Comparison of ENCODE assay signal across 9 mouse cellular contexts in the genomic region with DNA sequence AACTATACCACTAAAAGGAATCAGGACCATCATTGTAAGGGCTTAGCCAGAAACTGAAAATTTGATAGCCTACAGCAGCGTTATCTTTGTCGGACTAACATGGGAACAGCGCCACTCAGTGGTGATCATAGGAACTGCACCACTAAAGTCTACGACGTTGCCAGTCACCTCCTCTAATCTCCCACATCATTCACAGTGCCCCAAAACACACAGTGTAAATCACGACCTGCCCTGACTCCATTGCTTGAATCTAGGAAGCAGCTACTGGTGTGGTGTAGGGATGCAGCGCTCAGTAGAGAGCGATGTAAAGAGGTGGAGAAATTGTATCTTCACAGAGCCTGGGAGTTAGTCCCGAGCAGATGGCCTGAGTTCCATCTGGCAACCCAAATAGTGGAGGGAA. TPM values are rescaled to one million over a fixed set of nuclear protein-coding genes. Genes with fewer than 3 reads are reported as not detected.
DNase-seq lines count a peak whose midpoint lies in the region; ATAC-seq and TF ChIP-seq lines count a peak whose summit lies in the region.
"Had no signal": no experiment of that assay in that cellular context is flagged by ENCODE, and none has a peak within 500 bp of the region (broad histone marks: within the 10 kb centered on the region; RNA-seq: fewer than 3 reads in every experiment).

No protein-coding gene starts in this region.

- H3K27me3 ChIP-seq in forebrain, embryonic 15.5 days: no peaks in the 10 kb centered on the region
- no peaks in the 10 kb centered on the region for H3K27me3 ChIP-seq in hindbrain, embryonic 15.5 days

- no peak overlapping the region for H3K4me2 ChIP-seq in forebrain, embryonic 15.5 days (replicated peaks)
- H3K4me2 ChIP-seq in hindbrain, embryonic 15.5 days: no peak overlapping the region
- H3K4me2 ChIP-seq: limb, embryonic 15.5 days had no signal

- DNase-seq in ES-E14 (ENCODE audit: low read depth, low spot score): peak; percentile 62
- DNase-seq in layer of hippocampus, postnatal 25 days (ENCODE audit: extremely low spot score in 1 of 2, low spot score in 1 of 2): peak; percentile 80 to 97
- peak; percentile 85 for DNase-seq in lung, postnatal 36 days
- DNase-seq in right cerebral cortex, adult 18-20 months: peak; percentile 83
- peak; percentile 36 to 62 for DNase-seq in urinary bladder, adult 18-20 months (ENCODE audit: low spot score in 2 of 2)

- WGBS in forebrain, embryonic 15.5 days: 9% methylated on average over 9 of the region's 9 CpGs
- WGBS in hindbrain, embryonic 15.5 days: 9% methylated on average over 9 of the region's 9 CpGs

- no peak overlapping the region for H3K4me3 ChIP-seq in ES-E14 (ENCODE audit: insufficient read depth in 1 of 2, low read depth in 1 of 2, low read length in 2 of 2, poor library complexity in 1 of 2, severe bottlenecking in 1 of 2)
- no peak overlapping the region for H3K4me3 ChIP-seq in forebrain, embryonic 15.5 days
- H3K4me3 ChIP-seq in hindbrain, embryonic 15.5 days: no peak overlapping the region
- H3K4me3 ChIP-seq: limb, embryonic 15.5 days had no signal

- peak; percentile 84 for ATAC-seq in cerebellum, adult (ENCODE audit: insufficient number of reproducible peaks, low FRiP score, low TSS enrichment)
- peak; percentile 62 for ATAC-seq in forebrain, embryonic 15.5 days (replicated peaks)
- peak; percentile 31 for ATAC-seq in hindbrain, embryonic 15.5 days (ENCODE audit: low FRiP score, low read depth)

- H3K27ac ChIP-seq in ES-E14 (ENCODE audit: insufficient read depth, low read depth, low read length, poor library complexity, severe bottlenecking): no peak overlapping the region
- H3K27ac ChIP-seq in forebrain, embryonic 15.5 days (replicated peaks): no peak overlapping the region
- H3K27ac ChIP-seq in hindbrain, embryonic 15.5 days (replicated peaks): no peak overlapping the region
- H3K27ac ChIP-seq: limb, embryonic 15.5 days had no signal

- no peak overlapping the region for H3K9ac ChIP-seq in ES-E14 (ENCODE audit: insufficient read depth, low read depth, low read length, poor library complexity, severe bottlenecking)
- H3K9ac ChIP-seq in forebrain, embryonic 15.5 days (replicated peaks): no peak overlapping the region
- H3K9ac ChIP-seq in hindbrain, embryonic 15.5 days: no peak overlapping the region
- H3K9ac ChIP-seq: limb, embryonic 15.5 days had no signal

- H3K4me1 ChIP-seq in ES-E14 (ENCODE audit: control insufficient read depth in 2 of 2, insufficient read depth in 2 of 2, low read length in 2 of 2, poor library complexity in 1 of 2): peaks cover 0 to 2% of the 10 kb centered on the region in 2 experiments; a peak in 1 of 4 replicates
- H3K4me1 ChIP-seq in forebrain, embryonic 15.5 days: peaks cover 9% of the 10 kb centered on the region; the same call in 1 of the 2 replicates
- H3K4me1 ChIP-seq in hindbrain, embryonic 15.5 days (replicated peaks): peaks cover 10% of the 10 kb centered on the region

- no peaks in the 10 kb centered on the region for H3K9me3 ChIP-seq in ES-E14 (ENCODE audit: control insufficient read depth, insufficient read depth, low read depth, low read length)
- no peaks in the 10 kb centered on the region for H3K9me3 ChIP-seq in forebrain, embryonic 15.5 days
- H3K9me3 ChIP-seq in hindbrain, embryonic 15.5 days: no peaks in the 10 kb centered on the region
- H3K9me3 ChIP-seq: limb, embryonic 15.5 days had no signal

- in situ Hi-C loops in ES-E14 (cut with MboI; ENCODE audit: low sequenced_read_pairs in 2 of 2, unreplicated experiment in 2 of 2): loop anchor here (5.0 to 10.0 kb wide), 2 partner anchors 324 to 327 kb away; no protein-coding TSS in a partner anchor

- H3K36me3 ChIP-seq in ES-E14 (ENCODE audit: control insufficient read depth, insufficient read depth, low read length, poor library complexity, severe bottlenecking): no peaks in the 10 kb centered on the region
- no peaks in the 10 kb centered on the region for H3K36me3 ChIP-seq in forebrain, embryonic 15.5 days
- no peaks in the 10 kb centered on the region for H3K36me3 ChIP-seq in hindbrain, embryonic 15.5 days
- H3K36me3 ChIP-seq: limb, embryonic 15.5 days had no signal

TF ChIP-seq in ES-E14, 5 proteins besides CTCF, POLR2A, EP300 and RAD21:
- TF ChIP-seq CHD2 (IDR thresholded peaks at IDR 0.05; ENCODE audit: low read depth, low read length) (no peak), ZC3H11A (IDR thresholded peaks at IDR 0.05; ENCODE audit: borderline replicate concordance, low read depth, low read length) (peak; percentile 89), MAFK (IDR thresholded peaks at IDR 0.05; ENCODE audit: insufficient read depth, low read depth, low read length) (no peak), HCFC1 (IDR thresholded peaks at IDR 0.05; ENCODE audit: borderline replicate concordance, insufficient read depth, low read length) (no peak), ZNF384 (IDR thresholded peaks at IDR 0.05; ENCODE audit: low read depth, low read length) (no peak)

RNA-seq across cellular contexts. Expression of a gene that starts 5.5 kb away (rescaled TPM):
- total RNA-seq in ES-E14 (2012; rRNA removed): 13.1 and 13.2 TPM in 2 replicates
- 20.7 and 22.1 TPM in 2 replicates for polyA plus RNA-seq in forebrain, embryonic 15.5 days (2015; fragmentation: Nextera tagmentation; extraction: Ambion mirVana)
- polyA plus RNA-seq in hindbrain, embryonic 15.5 days (2015; fragmentation: Nextera tagmentation; extraction: Ambion mirVana): 27.3 and 33.8 TPM in 2 replicates
- total RNA-seq in layer of hippocampus, postnatal 25 days (2021): 10 to 100 TPM; 21.6 to 22.5 TPM

RNA-seq across cellular contexts. Expression of a gene that starts 46.1 kb away (rescaled TPM):
- 0.18 and 0.32 TPM in 2 replicates for total RNA-seq in ES-E14 (2012; rRNA removed)
- polyA plus RNA-seq in forebrain, embryonic 15.5 days (2015; fragmentation: Nextera tagmentation; extraction: Ambion mirVana): 0.08 TPM in 1 of 2 replicates, not detected in the other
- polyA plus RNA-seq in hindbrain, embryonic 15.5 days (2015; fragmentation: Nextera tagmentation; extraction: Ambion mirVana): 0.04 and 0.09 TPM in 2 replicates
- total RNA-seq in layer of hippocampus, postnatal 25 days (2021): not detected

Comparison
In these comparisons a context has a peak if more than half of its experiments do, and no peak if none do; other contexts are left out.
1. ATAC-seq: peak in every context shown above with its lines; median percentile 84 in cerebellum, adult; 62 in forebrain, embryonic 15.5 days; 31 in hindbrain, embryonic 15.5 days.